Mouse (Mus musculus) cerebellum, adult 18-20 months (tissue): Measurements from ENCODE around the gene Rgl2.
A peak's percentile ranks its signal among the peaks of the same experiment; 100 is the strongest.

ENCODE experiments used
- DNase-seq, 2 experiments: peaks; one replicate each; pipeline ENCODE4 v3.0.0; 2021

The Rgl2 gene

DNA sequence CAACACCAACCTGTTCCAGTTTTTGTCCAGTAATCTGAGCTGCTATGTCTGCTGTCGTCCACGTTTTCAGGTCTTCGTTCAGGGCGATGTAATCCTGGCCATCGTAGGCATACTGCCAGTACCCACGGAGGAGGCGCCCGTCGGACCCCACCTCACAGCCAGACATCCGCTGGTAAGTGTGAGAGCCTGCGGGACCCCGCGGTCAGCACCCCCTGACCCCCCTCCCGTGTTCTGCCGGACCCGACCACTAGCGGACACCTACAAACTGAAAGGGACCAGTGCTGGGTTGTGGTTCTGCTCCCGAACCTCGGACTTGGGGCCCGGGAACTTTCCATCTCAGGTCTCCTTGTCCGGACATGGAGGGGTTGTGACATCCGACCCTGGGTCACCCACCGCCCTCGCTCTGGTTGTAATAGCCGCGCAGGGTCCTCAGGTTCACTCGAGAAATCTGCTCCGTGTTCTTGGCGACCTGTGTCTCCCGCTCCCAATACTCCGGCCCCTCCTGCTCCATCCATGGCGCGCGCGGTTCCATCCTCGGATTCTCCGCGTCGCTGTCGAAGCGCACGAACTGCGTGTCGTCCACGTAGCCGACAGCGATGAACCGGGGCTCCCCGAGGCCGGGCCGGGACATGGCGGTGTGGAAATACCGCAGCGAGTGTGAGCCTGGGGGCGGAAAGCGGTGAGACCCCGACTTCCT lies 48.7 kb downstream of the Rgl2 start:
- peak in 1 of 2 experiments; percentile 45 for DNase-seq

DNA sequence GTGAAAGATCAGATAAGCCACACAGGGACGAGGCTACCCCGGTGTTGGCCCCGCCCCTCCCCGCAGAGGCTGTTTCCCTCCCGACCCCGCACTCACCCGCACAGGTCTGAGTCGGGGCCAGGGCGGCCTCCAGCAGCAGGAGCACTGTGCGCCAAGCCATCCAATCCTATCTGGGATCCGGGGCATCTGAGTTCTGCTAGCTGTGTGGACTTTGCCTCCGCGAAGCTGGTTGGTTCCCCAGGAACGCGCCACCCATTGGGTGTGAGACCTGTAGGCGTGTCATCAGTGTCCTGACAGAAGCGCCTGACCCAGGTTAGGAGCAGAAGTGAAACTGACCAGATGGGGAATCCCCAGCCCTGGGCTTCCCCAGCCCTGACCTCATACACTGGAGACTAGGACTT lies 49.3 kb downstream of the Rgl2 start:
- peak; percentile 78 to 87 for DNase-seq

DNA sequence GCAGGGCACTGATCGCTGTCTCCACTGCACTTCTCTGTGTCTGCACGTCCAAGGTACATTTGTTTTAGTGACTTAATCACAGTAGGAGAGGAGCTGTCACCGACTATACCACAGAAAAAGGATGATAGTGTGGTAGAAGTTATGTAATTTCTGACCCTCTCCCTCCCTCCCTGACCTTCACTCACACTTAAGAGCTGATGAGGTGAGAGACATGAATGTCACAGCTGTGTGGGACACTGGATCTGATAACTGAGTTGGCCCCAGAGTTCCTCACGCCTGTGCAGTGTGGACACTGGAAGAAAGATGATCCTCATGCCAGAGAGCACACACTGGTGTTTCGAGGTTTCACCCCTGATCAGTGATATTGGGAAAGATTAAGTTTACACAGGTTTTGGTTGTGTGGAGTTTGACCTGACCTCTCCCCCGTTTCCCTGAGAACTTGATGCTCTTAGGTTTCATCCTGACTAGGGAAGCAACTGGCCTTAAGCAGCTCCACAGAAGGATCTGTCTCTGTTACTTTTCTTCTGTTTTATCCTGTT lies 50.2 kb downstream of the Rgl2 start:
- no peak for DNase-seq

GRCm38 (mm10) chr17:33980181-33981035 lies 51.1 kb downstream of the Rgl2 start:
- DNase-seq, result no peak

DNA sequence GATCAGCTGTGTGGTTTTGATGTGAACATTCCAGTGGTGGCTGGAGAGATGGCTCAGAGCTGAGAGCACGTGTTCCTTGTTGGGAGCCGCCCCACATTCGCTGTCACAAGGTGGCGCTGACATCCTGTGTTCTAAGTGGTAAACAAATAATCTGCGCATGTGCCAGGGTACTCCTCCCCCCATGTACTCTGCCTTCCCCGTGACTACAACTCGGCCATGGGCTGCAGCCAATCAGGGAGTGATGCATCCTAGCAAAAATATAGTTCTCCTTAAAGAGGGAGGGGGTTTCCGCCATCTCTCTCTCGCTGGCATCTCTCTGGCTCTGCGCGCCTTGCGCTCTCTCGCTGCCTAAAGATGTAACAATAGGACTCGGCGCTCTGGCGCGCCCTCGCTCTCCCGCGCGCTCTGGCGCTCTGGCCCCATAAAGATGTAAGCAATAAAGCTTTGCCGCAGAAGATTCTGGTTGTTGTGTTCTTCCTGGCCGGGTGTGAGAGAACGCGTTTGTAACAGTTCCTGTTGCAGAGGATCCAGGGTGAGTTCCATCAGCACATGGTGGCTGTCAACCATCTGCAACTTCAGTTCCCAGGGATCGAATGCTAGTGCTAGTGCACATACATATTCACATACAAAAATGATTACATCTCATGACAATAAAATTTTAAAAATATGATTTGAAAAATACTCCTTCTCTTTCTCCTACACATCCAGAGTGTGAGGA lies 52.0 kb downstream of the Rgl2 start:
- DNase-seq, result peak; percentile 88 to 91

GRCm38 (mm10) chr17:33982136-33982535 lies 52.8 kb downstream of the Rgl2 start:
- DNase-seq, result peak; percentile 72 to 79
